Mouse (Mus musculus) embryonic facial prominence, embryonic 13.5 days (tissue): ENCODE data around the gene Frmd4a. TPM values are rescaled to one million over a fixed set of nuclear protein-coding genes. Genes with fewer than 3 reads are reported as not detected.
A peak's percentile ranks its signal among the peaks of the same experiment; 100 is the strongest.

Experiments
- ATAC-seq: fragments of 200-750 bp; cut with Nextera tagmentation; 2 replicates; pipeline ENCODE4 v1.8.0; 2017; ENCODE audit warnings: low read depth; ENCODE audit not compliant: insufficient number of reproducible peaks, insufficient read depth, low FRiP score, low TSS enrichment
- H3K27ac ChIP-seq: fragments of 300-500 bp; sonication (generic); 2 replicates; pipeline ENCODE4 v1.5.1; 2015; ENCODE audit warnings: moderate library complexity, mild to moderate bottlenecking, inconsistent platforms
- H3K27me3 ChIP-seq: fragments of 300-500 bp; sonication (generic); 2 replicates; pipeline ENCODE4 v1.6.1; 2015; ENCODE audit warnings: mild to moderate bottlenecking, inconsistent platforms
- H3K36me3 ChIP-seq: fragments of 300-500 bp; sonication (generic); 2 replicates; pipeline ENCODE4 v1.6.1; 2015; ENCODE audit warnings: mild to moderate bottlenecking, inconsistent platforms
- H3K4me1 ChIP-seq: fragments of 300-500 bp; sonication (generic); 2 replicates; pipeline ENCODE4 v1.6.1; 2015; ENCODE audit warnings: inconsistent platforms
- H3K4me2 ChIP-seq: fragments of 300-500 bp; sonication (generic); 2 replicates; pipeline ENCODE4 v1.6.1; 2015; ENCODE audit warnings: moderate library complexity, mild to moderate bottlenecking, inconsistent platforms
- H3K4me3 ChIP-seq: fragments of 300-500 bp; sonication (generic); 2 replicates; pipeline ENCODE4 v1.5.1; 2015; ENCODE audit warnings: mild to moderate bottlenecking, inconsistent platforms
- H3K9ac ChIP-seq: fragments of 300-500 bp; sonication (generic); 2 replicates; pipeline ENCODE4 v1.6.1; 2015; ENCODE audit warnings: mild to moderate bottlenecking, inconsistent platforms
- H3K9me3 ChIP-seq: fragments of 300-500 bp; sonication (generic); 2 replicates; pipeline ENCODE4 v1.6.1; 2016; ENCODE audit warnings: inconsistent platforms
- WGBS: fragments of 180-500 bp; shearing (Covaris S2); methylation state at CpG from one replicate; pipeline ENCODE4 v1.1.7; 2015; ENCODE audit warnings: mixed read lengths; 5-methylcytosine and 5-hydroxymethylcytosine counted together
- polyA plus RNA-seq: library from polyadenylated mRNA; unstranded; fragments of >200 nt; fragmentation: Nextera tagmentation; extraction: Ambion mirVana; gene quantifications from 2 replicates; pipeline ENCODE4 v1.2.1, GENCODE M21; 2015

Gene Frmd4a
- polyA plus RNA-seq, 1 experiment from 2014 or later = 50.8 TPM

GRCm38 (mm10) chr2:4542629-4543416 lies 525.3 kb downstream of the Frmd4a start:
- ATAC-seq = no peak
- H3K9ac ChIP-seq = no peak overlapping the region
- no peaks in the 10 kb centered on the region for H3K27me3 ChIP-seq
- H3K4me1 ChIP-seq = peaks cover 49% of the 10 kb centered on the region
- 50% methylated on average over 11 of the region's 11 CpGs for WGBS
- no peaks in the 10 kb centered on the region for H3K9me3 ChIP-seq
- H3K27ac ChIP-seq = 0 out of 2 replicates have a peak overlapping the region, but pooled peaks have one; percentile 18
- peaks cover 54% of the 10 kb centered on the region for H3K36me3 ChIP-seq
- no peak overlapping the region for H3K4me2 ChIP-seq
- H3K4me3 ChIP-seq = no peak overlapping the region

- Histone ChIP-seq H3K9ac (no peak overlapping the region), H3K4me2 (no peak overlapping the region), H3K36me3 (peaks cover 52% of the 10 kb centered on the region), H3K4me1 (peaks cover 49% of the 10 kb centered on the region), H3K4me3 (no peak overlapping the region), H3K9me3 (no peaks in the 10 kb centered on the region), H3K27me3 (no peaks in the 10 kb centered on the region), H3K27ac (no peak overlapping the region)
- 13% methylated on average over 1 of the region's 1 CpGs for WGBS
- ATAC-seq = no peak
These were observed 525.9 kb downstream of the Frmd4a start for GRCm38 (mm10) chr2:4543417-4543775.

- 72% methylated on average over 5 of the region's 5 CpGs for WGBS
- Histone ChIP-seq H3K36me3 (peaks cover 55% of the 10 kb centered on the region), H3K4me1 (peaks cover 49% of the 10 kb centered on the region)
These were observed 526.8 kb downstream of the Frmd4a start for GRCm38 (mm10) chr2:4544360-4544759.

GRCm38 (mm10) chr2:4545261-4545660 lies 527.7 kb downstream of the Frmd4a start:
- no peak overlapping the region for H3K4me2 ChIP-seq
- no peak overlapping the region for H3K9ac ChIP-seq
- H3K27me3 ChIP-seq = no peaks in the 10 kb centered on the region
- H3K9me3 ChIP-seq = no peaks in the 10 kb centered on the region
- WGBS = 89% methylated on average over 6 of the region's 6 CpGs
- ATAC-seq = no peak
- H3K27ac ChIP-seq = no peak overlapping the region
- H3K4me1 ChIP-seq = peaks cover 42% of the 10 kb centered on the region
- H3K4me3 ChIP-seq = no peak overlapping the region
- H3K36me3 ChIP-seq = peaks cover 58% of the 10 kb centered on the region

More at GRCm38 (mm10) chr2:4544360-4544759, 526.8 kb downstream of the Frmd4a start:
- no peak for ATAC-seq
- H3K9me3 ChIP-seq = no peaks in the 10 kb centered on the region
- H3K9ac ChIP-seq = no peak overlapping the region
- H3K4me2 ChIP-seq = no peak overlapping the region
- H3K27me3 ChIP-seq = no peaks in the 10 kb centered on the region
- H3K4me3 ChIP-seq = no peak overlapping the region
- H3K27ac ChIP-seq = no peak overlapping the region

- H3K9ac ChIP-seq = no peak overlapping the region
- H3K4me2 ChIP-seq = no peak overlapping the region
- H3K27me3 ChIP-seq = no peaks in the 10 kb centered on the region
- ATAC-seq = peak; percentile 53; the same call in 1 of the 2 replicates
- 57% methylated on average over 5 of the region's 5 CpGs for WGBS
- no peaks in the 10 kb centered on the region for H3K9me3 ChIP-seq
- H3K36me3 ChIP-seq = peaks cover 68% of the 10 kb centered on the region
- no peak overlapping the region for H3K4me3 ChIP-seq
- H3K27ac ChIP-seq = peak overlapping the region; percentile 29; the same call in 1 of the 2 replicates
- H3K4me1 ChIP-seq = peaks cover 38% of the 10 kb centered on the region
These were observed 529.6 kb downstream of the Frmd4a start for GRCm38 (mm10) chr2:4547003-4547662.

- Histone ChIP-seq H3K9me3 (no peaks in the 10 kb centered on the region), H3K36me3 (peaks cover 57% of the 10 kb centered on the region), H3K9ac (no peak overlapping the region), H3K4me2 (no peak overlapping the region), H3K27me3 (no peaks in the 10 kb centered on the region), H3K4me3 (no peak overlapping the region), H3K27ac (peak overlapping the region; percentile 44; the same call in 1 of the 2 replicates), H3K4me1 (peaks cover 20% of the 10 kb centered on the region; the same call in 1 of the 2 replicates)
- WGBS = 89% methylated on average over 14 of the region's 14 CpGs
- no peak for ATAC-seq
These were observed 531.8 kb downstream of the Frmd4a start for GRCm38 (mm10) chr2:4549271-4549670.

- Histone ChIP-seq H3K36me3 (peaks cover 49% of the 10 kb centered on the region), H3K4me3 (no peak overlapping the region), H3K9ac (no peak overlapping the region), H3K4me2 (no peak overlapping the region), H3K4me1 (peaks cover 17% of the 10 kb centered on the region), H3K27ac (peak overlapping the region; percentile 44; the same call in 1 of the 2 replicates), H3K9me3 (no peaks in the 10 kb centered on the region), H3K27me3 (no peaks in the 10 kb centered on the region)
- 80% methylated on average over 10 of the region's 10 CpGs for WGBS
- no peak for ATAC-seq
These were observed 532.7 kb downstream of the Frmd4a start for GRCm38 (mm10) chr2:4550017-4550763.

- Histone ChIP-seq H3K4me1 (peaks cover 30% of the 10 kb centered on the region), H3K4me2 (no peak overlapping the region), H3K27ac (no peak overlapping the region), H3K4me3 (no peak overlapping the region), H3K36me3 (peaks cover 44% of the 10 kb centered on the region), H3K27me3 (no peaks in the 10 kb centered on the region), H3K9me3 (no peaks in the 10 kb centered on the region), H3K9ac (no peak overlapping the region)
- 23% methylated on average over 2 of the region's 2 CpGs for WGBS
- ATAC-seq = no peak
These were observed 533.9 kb downstream of the Frmd4a start for GRCm38 (mm10) chr2:4551438-4551837.

GRCm38 (mm10) chr2:4551866-4552265 lies 534.3 kb downstream of the Frmd4a start:
- peaks cover 44% of the 10 kb centered on the region for H3K36me3 ChIP-seq
- no peak overlapping the region for H3K9ac ChIP-seq
- H3K9me3 ChIP-seq = no peaks in the 10 kb centered on the region
- H3K4me1 ChIP-seq = peaks cover 33% of the 10 kb centered on the region
- H3K27ac ChIP-seq = no peak overlapping the region
- no peak overlapping the region for H3K4me2 ChIP-seq
- no peaks in the 10 kb centered on the region for H3K27me3 ChIP-seq
- H3K4me3 ChIP-seq = no peak overlapping the region
- no peak for ATAC-seq
- WGBS = 72% methylated on average over 2 of the region's 2 CpGs

- H3K4me1 ChIP-seq = peaks cover 36% of the 10 kb centered on the region
- H3K9me3 ChIP-seq = no peaks in the 10 kb centered on the region
- 82% methylated on average over 4 of the region's 4 CpGs for WGBS
- no peaks in the 10 kb centered on the region for H3K27me3 ChIP-seq
- H3K9ac ChIP-seq = no peak overlapping the region
- H3K27ac ChIP-seq = no peak overlapping the region
- ATAC-seq = no peak
- no peak overlapping the region for H3K4me3 ChIP-seq
- H3K4me2 ChIP-seq = no peak overlapping the region
- H3K36me3 ChIP-seq = peaks cover 44% of the 10 kb centered on the region
These were observed 535.0 kb downstream of the Frmd4a start for GRCm38 (mm10) chr2:4552486-4552885.

GRCm38 (mm10) chr2:4555221-4555631 lies 537.7 kb downstream of the Frmd4a start:
- Histone ChIP-seq H3K27me3 (no peaks in the 10 kb centered on the region), H3K4me1 (peaks cover 60% of the 10 kb centered on the region), H3K4me2 (no peak overlapping the region), H3K27ac (peak overlapping the region; percentile 97; the same call in 1 of the 2 replicates), H3K36me3 (peaks cover 21% of the 10 kb centered on the region), H3K9ac (no peak overlapping the region), H3K9me3 (no peaks in the 10 kb centered on the region), H3K4me3 (no peak overlapping the region)
- WGBS = 32% methylated on average over 7 of the region's 7 CpGs
- ATAC-seq = no peak
